Mouse (Mus musculus) adipocyte (in vitro differentiated cells): ENCODE data around the gene Arhgap45.
"Not testable (repeated sequence)": the region's sequence is repeated elsewhere in the genome, so short reads cannot be mapped to it uniquely, and the experiment has no call there.

Experiments used
- DNase-seq: peaks from one replicate; pipeline ENCODE4 v3.0.0-alpha.2; 2016; ENCODE audit warnings: low spot score

Gene Arhgap45

GRCm38 (mm10) chr10:80033511-80034391 is 17.3 kb downstream of the Arhgap45 start:
- peak; percentile 79 for DNase-seq

GRCm38 (mm10) chr10:80035148-80035547 is 18.7 kb downstream of the Arhgap45 start:
- no peak for DNase-seq

GRCm38 (mm10) chr10:80035686-80036085 is 19.2 kb downstream of the Arhgap45 start:
- no peak for DNase-seq

GRCm38 (mm10) chr10:80036832-80037231 is 20.4 kb downstream of the Arhgap45 start:
- DNase-seq: no peak

- DNase-seq: peak; percentile 99
These were observed 23.1 kb downstream of the Arhgap45 start, which contains the start of gene Polr2e for GRCm38 (mm10) chr10:80039559-80039979. Gene Polr2e (minus strand): TSS chr10:80039795.

- DNase-seq: not testable (repeated sequence)
These were observed 25.1 kb downstream of the Arhgap45 start for GRCm38 (mm10) chr10:80041409-80042060.

GRCm38 (mm10) chr10:80044087-80044486 is 27.6 kb downstream of the Arhgap45 start:
- DNase-seq: no peak

GRCm38 (mm10) chr10:80045364-80045763 is 28.9 kb downstream of the Arhgap45 start:
- peak; percentile 42 for DNase-seq

- no peak for DNase-seq
These were observed 29.3 kb downstream of the Arhgap45 start for GRCm38 (mm10) chr10:80045766-80046165.

- DNase-seq: no peak
These were observed 30.6 kb downstream of the Arhgap45 start, which contains the start of gene Gpx4 for GRCm38 (mm10) chr10:80047041-80047565. Gene Gpx4 (plus strand): TSS chr10:80047166.

- no peak for DNase-seq
These were observed 31.9 kb downstream of the Arhgap45 start for GRCm38 (mm10) chr10:80048396-80048795.

- no peak for DNase-seq
These were observed 32.4 kb downstream of the Arhgap45 start for GRCm38 (mm10) chr10:80048834-80049233.

GRCm38 (mm10) chr10:80050244-80050643 is 33.8 kb downstream of the Arhgap45 start:
- DNase-seq: peak; percentile 63

GRCm38 (mm10) chr10:80050885-80051617 is 34.6 kb downstream of the Arhgap45 start:
- DNase-seq: no peak

GRCm38 (mm10) chr10:80051618-80052373 is 35.3 kb downstream of the Arhgap45 start:
- DNase-seq: peak; percentile 81

- DNase-seq: peak; percentile 48
These were observed 35.9 kb downstream of the Arhgap45 start for GRCm38 (mm10) chr10:80052374-80052764.

GRCm38 (mm10) chr10:80053259-80053780 is 36.9 kb downstream of the Arhgap45 start:
- DNase-seq: peak; percentile 99

- peak; percentile 71 for DNase-seq
These were observed 37.7 kb downstream of the Arhgap45 start for GRCm38 (mm10) chr10:80053831-80054815.

- not testable (repeated sequence) for DNase-seq
These were observed 38.5 kb downstream of the Arhgap45 start for GRCm38 (mm10) chr10:80054911-80055310.

- DNase-seq: no peak
These were observed 38.9 kb downstream of the Arhgap45 start for GRCm38 (mm10) chr10:80055364-80055763.
